Mouse (Mus musculus) cerebellum, adult 2 months (tissue): ENCODE measurements around the gene Mcemp1. TPM values are rescaled to one million over a fixed set of nuclear protein-coding genes. Genes with fewer than 3 reads are reported as not detected.

Experiments
- DNase-seq, 2 experiments: peaks; one replicate each; pipeline ENCODE4 v3.0.0; 2021
- H3K27ac ChIP-seq: fragments of 200-500 bp; 2 replicates; pipeline ENCODE4 v1.5.1; 2012; ENCODE audit warnings: low read length, control low read depth, inconsistent platforms; ENCODE audit not compliant: insufficient read depth
- H3K27me3 ChIP-seq: fragments of 200-500 bp; 2 replicates; pipeline ENCODE4 v1.6.1; 2012; ENCODE audit warnings: inconsistent platforms, mild to moderate bottlenecking, low read length, moderate library complexity; ENCODE audit not compliant: control insufficient read depth, insufficient read depth
- H3K4me1 ChIP-seq: fragments of 200-500 bp; 2 replicates; pipeline ENCODE4 v1.6.1; 2011; ENCODE audit warnings: low read length; ENCODE audit not compliant: control insufficient read depth, insufficient read depth
- H3K4me3 ChIP-seq: fragments of 200-500 bp; replicated peaks from 2 replicates; pipeline ENCODE3; 2011; ENCODE audit warnings: mild to moderate bottlenecking, low read depth, low read length, control low read depth; ENCODE audit not compliant: insufficient read depth
- CTCF ChIP-seq: fragments of 200-500 bp; IDR thresholded peaks from 2 replicates; pipeline ENCODE4 v1.5.1; 2011; ENCODE audit warnings: low read depth, mild to moderate bottlenecking, control low read depth, low read length, moderate library complexity, borderline replicate concordance; ENCODE audit not compliant: insufficient read depth
- POLR2A ChIP-seq: fragments of 200-500 bp; IDR thresholded peaks from 2 replicates; pipeline ENCODE4 v1.6.1; 2011; ENCODE audit warnings: low read length, control low read depth, borderline replicate concordance; ENCODE audit not compliant: insufficient read depth
- WGBS: fragments of 180-500 bp; shearing (Covaris S2); methylation state at CpG from one replicate; pipeline ENCODE4 v1.1.7; 2018; 5-methylcytosine and 5-hydroxymethylcytosine counted together
- polyA plus RNA-seq: library from polyadenylated mRNA; depleted of rRNA; stranded (reverse); fragments of >200 nt; gene quantifications from 2 replicates; pipeline ENCODE4 v1.2.3, GENCODE M21; 2012

The Mcemp1 gene
- polyA plus RNA-seq, 1 experiment = 0.61 TPM

- Histone ChIP-seq H3K27me3 (no peaks in the 10 kb centered on the region), H3K27ac (no peak overlapping the region), H3K4me3 (peak overlapping the region; percentile 75), H3K4me1 (0 out of 2 replicates have a peak, but pooled peaks cover 3% of the 10 kb centered on the region)
- no peak for TF ChIP-seq POLR2A
- TF ChIP-seq CTCF = no peak
- WGBS = 26% methylated on average over 8 of the region's 8 CpGs
- DNase-seq = no peak
These were observed 34.1 kb upstream of the Mcemp1 start for GRCm38 (mm10) chr8:3631478-3631875.

GRCm38 (mm10) chr8:3645804-3646203, 19.8 kb upstream of the Mcemp1 start:
- 28% methylated on average over 5 of the region's 5 CpGs for WGBS
- H3K27me3 ChIP-seq = no peaks in the 10 kb centered on the region
- no peaks in the 10 kb centered on the region for H3K4me1 ChIP-seq
- H3K27ac ChIP-seq = no peak overlapping the region
- H3K4me3 ChIP-seq = no peak overlapping the region
- DNase-seq = peak; percentile 20 to 25
- TF ChIP-seq CTCF = no peak
- TF ChIP-seq POLR2A = no peak

- Histone ChIP-seq H3K27me3 (no peaks in the 10 kb centered on the region), H3K4me1 (no peaks in the 10 kb centered on the region), H3K4me3 (no peak overlapping the region), H3K27ac (no peak overlapping the region)
- no peak for DNase-seq
- TF ChIP-seq POLR2A (no peak), CTCF (no peak)
- 83% methylated on average over 6 of the region's 6 CpGs for WGBS
These were observed 18.6 kb upstream of the Mcemp1 start for GRCm38 (mm10) chr8:3646824-3647531.

- H3K27me3 ChIP-seq = no peaks in the 10 kb centered on the region
- TF ChIP-seq POLR2A = no peak
- TF ChIP-seq CTCF = no peak
- H3K4me3 ChIP-seq = no peak overlapping the region
- H3K4me1 ChIP-seq = no peaks in the 10 kb centered on the region
- H3K27ac ChIP-seq = no peak overlapping the region
- WGBS = 79% methylated on average over 4 of the region's 4 CpGs
- DNase-seq = no peak
These were observed 18.0 kb upstream of the Mcemp1 start for GRCm38 (mm10) chr8:3647561-3647960.

- WGBS = 79% methylated on average over 2 of the region's 2 CpGs
- Histone ChIP-seq H3K4me3 (no peak overlapping the region), H3K4me1 (no peaks in the 10 kb centered on the region), H3K27ac (no peak overlapping the region), H3K27me3 (no peaks in the 10 kb centered on the region)
- TF ChIP-seq POLR2A (no peak), CTCF (no peak)
- no peak for DNase-seq
These were observed 17.3 kb upstream of the Mcemp1 start for GRCm38 (mm10) chr8:3648268-3648667.

GRCm38 (mm10) chr8:3648990-3649389, 16.6 kb upstream of the Mcemp1 start:
- H3K27ac ChIP-seq = no peak overlapping the region
- TF ChIP-seq POLR2A (no peak), CTCF (no peak)
- no peaks in the 10 kb centered on the region for H3K27me3 ChIP-seq
- no peak overlapping the region for H3K4me3 ChIP-seq
- WGBS = 37% methylated on average over 1 of the region's 1 CpGs
- no peak for DNase-seq
- no peaks in the 10 kb centered on the region for H3K4me1 ChIP-seq

- H3K4me3 ChIP-seq = no peak overlapping the region
- DNase-seq = no peak
- WGBS = 62% methylated on average over 3 of the region's 3 CpGs
- no peaks in the 10 kb centered on the region; the same call in 1 of the 2 replicates for H3K27me3 ChIP-seq
- H3K27ac ChIP-seq = no peak overlapping the region
- TF ChIP-seq CTCF (no peak), POLR2A (no peak)
- H3K4me1 ChIP-seq = no peaks in the 10 kb centered on the region
These were observed 12.7 kb upstream of the Mcemp1 start for GRCm38 (mm10) chr8:3652845-3653244.

- H3K27ac ChIP-seq = no peak overlapping the region
- no peak for DNase-seq
- H3K4me3 ChIP-seq = no peak overlapping the region
- H3K27me3 ChIP-seq = no peaks in the 10 kb centered on the region; the same call in 1 of the 2 replicates
- WGBS = 75% methylated on average over 11 of the region's 11 CpGs
- no peaks in the 10 kb centered on the region for H3K4me1 ChIP-seq
- TF ChIP-seq POLR2A (no peak), CTCF (no peak)
These were observed 10.6 kb upstream of the Mcemp1 start for GRCm38 (mm10) chr8:3654726-3655508.
